Comparison of ENCODE assay signal across 24 mouse cellular contexts in the genomic region with DNA sequence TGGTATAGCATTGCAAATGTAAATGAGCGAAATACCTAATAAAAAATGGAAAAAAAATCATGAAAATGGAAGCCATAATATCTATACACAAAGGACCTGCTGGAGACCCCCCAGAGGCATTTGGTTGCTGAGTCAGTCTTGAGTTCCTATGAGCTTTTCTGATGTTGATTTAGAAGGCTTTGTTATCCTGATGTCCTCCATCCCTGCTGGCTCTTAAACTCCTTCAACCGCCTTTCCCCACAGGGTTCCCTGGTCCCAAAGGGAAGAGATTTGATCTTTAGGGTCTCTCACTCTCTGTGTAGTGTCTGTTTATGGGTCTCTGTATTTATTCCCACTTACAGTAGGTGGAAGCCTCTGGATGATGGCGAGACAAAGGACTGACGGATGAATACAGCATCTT.
"Had no signal": no experiment of that assay in that cellular context is flagged by ENCODE, and none has a peak within 500 bp of the region (broad histone marks: within the 10 kb centered on the region; RNA-seq: fewer than 3 reads in every experiment).

No protein-coding gene starts in this region.

- H3K4me3 ChIP-seq: gastrocnemius, adult 2 months; heart, embryonic 10.5 days; heart, embryonic 12.5 days; hindbrain, embryonic 10.5 days; hindbrain, embryonic 12.5 days; intestine, embryonic 15.5 days; layer of hippocampus, adult 2 months; left cerebral cortex, adult 2 months; limb, embryonic 13.5 days; limb, embryonic 15.5 days; liver, embryonic 12.5 days had no signal

- DNase-seq: gastrocnemius, adult 2 months; gastrocnemius, postnatal 10 days; gastrocnemius, postnatal 25 days; heart, adult 18-20 months; heart, postnatal 10 days; heart, postnatal 4 days; kidney, adult 18-20 months; kidney, adult 8-10 months; kidney, postnatal 10 days; kidney, postnatal 25 days; kidney, postnatal 4 days; left cerebral cortex, postnatal 4 days had no signal

- H3K9me3 ChIP-seq: heart, embryonic 10.5 days; heart, embryonic 12.5 days; hindbrain, embryonic 10.5 days; hindbrain, embryonic 12.5 days; intestine, embryonic 15.5 days; limb, embryonic 13.5 days; limb, embryonic 15.5 days; liver, embryonic 12.5 days had no signal

- H3K4me1 ChIP-seq: heart, embryonic 10.5 days; heart, embryonic 12.5 days; hindbrain, embryonic 10.5 days; hindbrain, embryonic 12.5 days; intestine, embryonic 15.5 days; limb, embryonic 13.5 days; limb, embryonic 15.5 days; liver, embryonic 12.5 days had no signal

- H3K27ac ChIP-seq: gastrocnemius, adult 2 months; heart, embryonic 10.5 days; hindbrain, embryonic 10.5 days; hindbrain, embryonic 12.5 days; hindbrain, embryonic 14.5 days; intestine, embryonic 15.5 days; layer of hippocampus, adult 2 months; left cerebral cortex, adult 2 months; limb, embryonic 13.5 days; limb, embryonic 15.5 days; liver, embryonic 12.5 days; liver, embryonic 14.5 days had no signal

- H3K36me3 ChIP-seq: heart, embryonic 10.5 days; heart, embryonic 12.5 days; hindbrain, embryonic 10.5 days; hindbrain, embryonic 12.5 days; intestine, embryonic 15.5 days; limb, embryonic 13.5 days; limb, embryonic 15.5 days; liver, embryonic 12.5 days had no signal

- H3K9ac ChIP-seq: heart, embryonic 12.5 days; hindbrain, embryonic 12.5 days; hindbrain, embryonic 14.5 days; intestine, embryonic 15.5 days; limb, embryonic 13.5 days; limb, embryonic 15.5 days; liver, embryonic 12.5 days; liver, embryonic 14.5 days had no signal
